Mouse (Mus musculus) spleen, adult 2 months (tissue): ENCODE results near the gene Cyp4f40.
A peak's percentile ranks its signal among the peaks of the same experiment; 100 is the strongest.

Source experiments
- CTCF ChIP-seq: fragments of 200-500 bp; IDR thresholded peaks from 2 replicates; pipeline ENCODE4 v1.5.1; 2011; ENCODE audit warnings: mild to moderate bottlenecking, inconsistent platforms; ENCODE audit not compliant: insufficient read depth, insufficient read length, insufficient replicate concordance; ENCODE audit errors: extremely low read depth
- POLR2A ChIP-seq: fragments of 200-500 bp; IDR thresholded peaks from 2 replicates; pipeline ENCODE4 v1.6.1; 2011; ENCODE audit warnings: low read depth, low read length, inconsistent platforms

DNA sequence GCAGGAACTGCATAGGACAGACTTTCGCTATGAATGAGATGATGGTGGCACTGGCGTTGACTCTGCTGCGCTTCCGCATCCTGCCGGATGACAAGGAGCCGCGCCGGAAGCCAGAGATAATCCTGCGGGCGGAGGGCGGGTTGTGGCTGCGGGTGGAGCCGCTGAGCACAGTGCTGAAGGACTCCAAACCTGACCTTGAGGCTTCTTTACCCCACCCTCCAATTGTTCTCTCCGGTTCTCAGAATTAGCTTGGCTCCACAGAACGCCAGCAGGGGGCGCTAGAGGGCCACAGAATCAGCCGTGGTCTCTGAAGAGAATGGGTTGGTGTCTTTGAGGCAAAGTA lies 23.8 kb upstream of the Cyp4f40 start:
- TF ChIP-seq CTCF (peak; percentile 94), POLR2A (no peak)
